Mouse (Mus musculus): ENCODE data around the gene Camkmt.

DNA sequence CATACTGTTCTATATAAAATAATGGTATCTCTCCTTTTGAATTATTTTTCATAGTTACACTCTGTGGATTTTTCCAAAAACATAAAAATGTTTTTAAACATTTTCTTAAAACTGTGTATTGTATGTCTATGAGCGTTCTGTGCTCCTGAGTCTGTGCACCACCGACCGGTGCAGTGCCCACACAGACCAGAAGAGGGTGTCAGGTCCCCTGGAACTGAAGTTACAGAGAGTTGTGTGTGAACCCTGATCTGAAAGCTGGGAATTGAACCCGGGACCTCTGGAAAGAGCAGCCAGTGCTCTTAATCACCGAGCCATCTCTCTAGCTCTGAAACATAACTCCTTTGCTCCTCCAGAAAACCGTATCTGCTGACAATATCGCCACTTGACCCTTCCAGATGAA lies 262.4 kb downstream of the Camkmt start:
- TF ChIP-seq CTCF (IDR thresholded peaks at IDR 0.05; ENCODE audit: extremely low read depth, insufficient read depth, insufficient read length, insufficient replicate concordance) (no peak), POLR2A (IDR thresholded peaks at IDR 0.05; ENCODE audit: low read depth, low read length) (no peak)
